Mouse (Mus musculus) bone marrow, adult 2 months (tissue): ENCODE results near the gene Spdye4c.

Source experiments
- CTCF ChIP-seq: fragments of 200-500 bp; IDR thresholded peaks from 2 replicates; pipeline ENCODE4 v1.5.1; 2011; ENCODE audit warnings: low read length, control low read depth; ENCODE audit not compliant: control insufficient read depth, insufficient read depth
- POLR2A ChIP-seq: fragments of 200-500 bp; IDR thresholded peaks from 2 replicates; pipeline ENCODE4 v1.6.1; 2011; ENCODE audit warnings: low read depth, mild to moderate bottlenecking, control low read depth, low read length, borderline replicate concordance; ENCODE audit not compliant: control insufficient read depth

- TF ChIP-seq POLR2A: no peak
- no peak for TF ChIP-seq CTCF
These were observed 41.0 kb upstream of the Spdye4c start for GRCm38 (mm10) chr2:128549963-128550362.
